Mouse (Mus musculus) ES-Bruce4 (cell line): ENCODE results near the gene Lmbr1l.
A peak's percentile ranks its signal among the peaks of the same experiment; 100 is the strongest.

Experiments
- CTCF ChIP-seq: IDR thresholded peaks from one replicate; pipeline ENCODE4 v1.8.1; 2011; ENCODE audit warnings: low read depth, low read length
- EP300 ChIP-seq: IDR thresholded peaks from 2 replicates; pipeline ENCODE4 v1.6.1; 2011; ENCODE audit warnings: low read depth, low read length; ENCODE audit not compliant: insufficient read depth
- POLR2A ChIP-seq: IDR thresholded peaks from one replicate; pipeline ENCODE4 v1.8.1; 2011; ENCODE audit warnings: low read length; ENCODE audit not compliant: insufficient read depth

GRCm38 (mm10) chr15:98952751-98953400, 34.8 kb upstream of the Lmbr1l start:
- TF ChIP-seq POLR2A (no peak), CTCF (peak; percentile 10), EP300 (0 out of 2 replicates have a peak, but pooled peaks have one; percentile 39)
